Mouse (Mus musculus) ES-Bruce4 (cell line): ENCODE measurements around the gene Rbm19.

Experiments used
- CTCF ChIP-seq: IDR thresholded peaks from one replicate; pipeline ENCODE4 v1.8.1; 2011; ENCODE audit warnings: low read depth, low read length
- POLR2A ChIP-seq: IDR thresholded peaks from one replicate; pipeline ENCODE4 v1.8.1; 2011; ENCODE audit warnings: low read length; ENCODE audit not compliant: insufficient read depth

DNA sequence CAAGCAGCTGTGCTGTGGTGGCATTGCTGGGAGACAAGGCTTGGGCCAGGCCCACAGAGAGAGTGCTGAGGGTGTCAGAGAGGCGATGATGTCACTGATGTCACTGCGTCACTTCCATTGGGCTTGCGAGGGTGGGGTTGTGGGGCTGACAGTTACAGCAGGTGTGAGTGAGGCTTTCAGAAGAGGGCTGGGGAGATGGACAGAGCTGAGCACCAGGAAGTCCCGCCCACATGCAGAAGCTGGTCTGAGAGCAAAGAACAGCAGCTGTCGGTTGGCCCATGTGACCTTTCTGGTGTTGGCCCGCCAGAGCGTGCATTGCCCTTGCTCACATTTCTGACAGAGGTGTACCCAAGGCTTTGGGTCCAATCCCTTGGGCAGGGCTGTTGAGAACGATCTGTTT lies 23.0 kb downstream of the Rbm19 start:
- TF ChIP-seq CTCF (no peak), POLR2A (no peak)
